Mouse (Mus musculus) lung, postnatal 36 days (tissue): Measurements from ENCODE around the gene Olfr710.
"Not testable (repeated sequence)": the region's sequence is repeated elsewhere in the genome, so short reads cannot be mapped to it uniquely, and the experiment has no call there.

Source experiments
- DNase-seq: peaks from one replicate; pipeline ENCODE4 v3.0.0; 2022; ENCODE audit warnings: mixed read lengths

The Olfr710 gene

DNA sequence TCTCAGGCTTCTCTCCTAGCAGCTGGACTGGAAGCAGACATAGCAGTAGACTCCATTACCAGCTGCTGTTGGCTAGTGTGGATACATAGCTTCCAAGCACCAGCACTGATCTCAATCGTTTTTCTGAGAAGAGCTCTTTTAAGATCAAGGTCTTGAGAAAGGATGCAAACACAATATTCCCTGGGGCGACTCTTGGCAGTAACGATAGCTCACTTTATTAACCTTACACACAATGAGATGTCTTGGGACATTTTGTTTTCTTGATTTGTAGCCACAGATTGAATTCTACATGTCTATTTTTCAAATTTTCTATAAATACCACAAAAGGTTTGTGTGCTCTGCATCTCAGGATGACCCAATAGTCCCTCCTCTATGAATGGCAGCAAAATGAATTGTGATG, at the start of gene Olfr710:
Gene Olfr710 (minus strand): TSS at position 101 of the 400 bp plus-strand sequence.
- no peak for DNase-seq

- no peak for DNase-seq
These were observed 37.1 kb upstream of the Olfr710 start for GRCm38 (mm10) chr7:106985236-106985635.

DNA sequence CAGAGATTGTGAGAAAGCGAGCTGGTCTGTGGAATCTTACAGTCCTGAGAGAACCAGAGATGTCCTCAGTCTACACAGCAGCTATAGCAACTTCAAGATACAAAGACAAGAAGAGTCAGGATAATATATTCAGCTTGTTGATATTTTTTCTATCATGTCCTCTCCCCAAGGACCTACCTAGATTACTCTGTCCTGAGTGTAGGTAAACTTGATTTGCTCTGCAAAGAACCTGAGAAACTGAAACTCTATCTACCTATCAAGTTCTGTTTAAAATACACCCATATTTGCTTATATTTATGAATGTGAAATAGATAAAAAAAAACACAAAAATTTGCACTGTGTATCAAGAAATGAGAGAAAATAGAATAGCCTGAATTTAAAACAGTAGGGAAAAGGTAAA, 27.2 kb upstream of the Olfr710 start, which contains the start of gene Olfr711:
Gene Olfr711 (minus strand): TSS at position 101 of the 400 bp plus-strand sequence.
- DNase-seq, result no peak

DNA sequence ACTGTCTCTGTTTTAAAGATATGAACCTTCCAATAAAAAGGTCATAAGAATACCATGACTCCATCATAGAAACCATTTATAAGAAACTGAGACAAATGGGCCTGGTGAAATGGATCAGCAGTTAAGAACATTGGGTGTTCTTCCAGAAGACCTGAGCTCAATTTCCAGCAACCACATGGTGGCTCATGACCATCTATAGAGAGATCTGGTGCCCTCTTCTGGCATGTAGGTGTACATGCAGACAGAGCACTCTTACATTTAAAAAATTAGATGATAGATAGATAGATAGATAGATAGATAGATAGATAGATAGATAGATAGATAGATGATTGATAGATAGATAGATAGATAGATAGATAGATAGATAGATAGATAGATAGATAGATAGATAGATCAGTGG, 19.4 kb upstream of the Olfr710 start:
- DNase-seq, result peak; percentile 4

DNA sequence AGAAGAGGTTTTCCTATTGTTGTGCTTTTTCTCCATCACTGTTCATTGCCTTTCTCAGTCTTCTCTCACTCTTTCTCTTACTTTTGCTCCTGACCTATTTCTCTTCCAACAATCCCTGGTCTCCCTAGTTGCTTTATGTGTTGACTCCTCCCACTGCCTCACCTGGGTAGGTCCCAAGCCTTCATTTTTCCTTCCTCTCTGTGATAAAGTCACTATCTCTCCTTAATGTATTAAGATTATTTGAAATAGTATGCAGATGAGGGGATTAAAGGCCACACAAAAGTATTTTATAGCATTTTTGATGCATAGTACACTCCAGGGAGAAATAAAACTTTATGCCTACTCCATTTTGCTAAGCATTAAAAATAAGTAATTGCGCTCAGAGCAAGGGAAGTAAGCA, 15.7 kb upstream of the Olfr710 start, which contains the start of gene Olfr6:
Gene Olfr6 (minus strand): TSS at position 101 of the 400 bp plus-strand sequence.
- DNase-seq, result no peak

DNA sequence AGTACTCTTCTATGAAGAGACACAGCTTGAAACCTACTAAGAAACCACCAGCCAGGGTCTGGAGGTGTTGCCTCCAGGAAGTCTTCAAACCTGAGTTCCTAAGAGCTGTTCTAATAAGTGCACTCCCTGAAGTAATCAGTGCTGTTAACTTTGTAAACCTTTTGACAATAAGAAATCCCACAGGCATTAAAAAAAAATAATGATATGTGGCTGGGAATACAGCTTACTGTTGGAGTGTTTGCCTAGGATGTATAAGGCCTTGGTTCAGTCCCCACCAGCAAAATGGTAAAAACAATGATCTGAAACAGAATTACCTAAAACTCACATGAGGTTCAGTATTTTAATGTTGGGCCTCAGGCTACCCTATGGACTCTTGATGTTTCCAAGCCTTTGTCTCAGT, 16.0 kb downstream of the Olfr710 start, which contains the start of gene Olfr709-ps1:
Gene Olfr709-ps1 (minus strand): TSS at position 101 of the 400 bp plus-strand sequence.
- no peak for DNase-seq

DNA sequence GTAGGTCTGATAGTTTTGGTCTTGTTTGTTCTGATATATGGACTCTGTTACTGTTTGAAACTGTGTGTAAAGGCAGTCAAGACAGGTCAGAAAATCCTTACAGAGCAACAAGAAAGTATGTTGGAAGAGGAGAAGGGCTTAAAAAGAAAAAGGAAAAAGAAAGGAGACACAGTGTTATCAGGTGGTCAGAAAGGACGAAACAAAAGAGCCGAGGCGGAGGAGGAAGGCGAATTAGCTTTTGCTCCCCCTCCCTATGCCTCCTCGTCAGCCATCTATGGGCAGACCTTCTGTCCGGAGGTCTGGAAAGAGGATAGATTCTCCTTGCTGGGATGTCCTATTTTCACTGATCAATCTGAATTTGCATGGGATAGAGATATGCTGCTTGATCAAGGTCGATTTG, 27.2 kb downstream of the Olfr710 start:
- not testable (repeated sequence) for DNase-seq

- no peak for DNase-seq
These were observed 40.4 kb downstream of the Olfr710 start, which contains the start of gene Olfr1532-ps1 for GRCm38 (mm10) chr7:106907676-106908075. TSS of gene Olfr1532-ps1 (plus strand) at chr7:106908001.

- not testable (repeated sequence) for DNase-seq
These were observed 47.0 kb downstream of the Olfr710 start, which contains the start of gene Olfr707 for GRCm38 (mm10) chr7:106901141-106901540. TSS of gene Olfr707 (minus strand) at chr7:106901241.
